Mouse (Mus musculus) midbrain, embryonic 14.5 days (tissue): ENCODE data around the gene Ina. TPM values are rescaled to one million over a fixed set of nuclear protein-coding genes. Genes with fewer than 3 reads are reported as not detected.

ENCODE experiments used
- ATAC-seq: fragments of 200-750 bp; cut with Nextera tagmentation; 2 replicates; pipeline ENCODE4 v1.8.0; 2017; ENCODE audit warnings: moderate number of reproducible peaks, moderate library complexity; ENCODE audit not compliant: low FRiP score, low TSS enrichment
- DNase-seq: peaks from one replicate; pipeline ENCODE4 v3.0.0-alpha.2; 2015
- H3K27ac ChIP-seq: fragments of 300-500 bp; sonication (generic); replicated peaks from 2 replicates; pipeline ENCODE4 v1.5.1; 2014; ENCODE audit warnings: mild to moderate bottlenecking, low read depth, low read length, moderate library complexity
- H3K27me3 ChIP-seq: fragments of 300-500 bp; sonication (generic); 2 replicates; pipeline ENCODE4 v1.6.1; 2014; ENCODE audit warnings: low read length, control low read depth, mixed read lengths; ENCODE audit not compliant: control insufficient read depth, insufficient read depth
- H3K36me3 ChIP-seq: fragments of 300-500 bp; sonication (generic); 2 replicates; pipeline ENCODE4 v1.6.1; 2014; ENCODE audit warnings: low read length, control low read depth; ENCODE audit not compliant: control insufficient read depth, insufficient read depth
- H3K4me1 ChIP-seq: fragments of 300-500 bp; sonication (generic); 2 replicates; pipeline ENCODE4 v1.6.1; 2014; ENCODE audit warnings: mild to moderate bottlenecking, antibody characterized with exemption, low read length, control low read depth; ENCODE audit not compliant: control insufficient read depth, insufficient read depth
- H3K4me2 ChIP-seq: fragments of 300-500 bp; sonication (generic); 2 replicates; pipeline ENCODE4 v1.6.1; 2014; ENCODE audit warnings: mild to moderate bottlenecking, low read length, moderate library complexity
- H3K4me3 ChIP-seq: fragments of 300-500 bp; sonication (generic); replicated peaks from 2 replicates; pipeline ENCODE4 v1.5.1; 2014; ENCODE audit warnings: low read depth, low read length
- H3K9ac ChIP-seq: fragments of 300-500 bp; sonication (generic); replicated peaks from 2 replicates; pipeline ENCODE4 v1.6.1; 2014; ENCODE audit warnings: mild to moderate bottlenecking, low read length, moderate library complexity
- H3K9me3 ChIP-seq: fragments of 300-500 bp; sonication (generic); 2 replicates; pipeline ENCODE4 v1.6.1; 2016; ENCODE audit warnings: low read length, control low read depth, mixed read lengths; ENCODE audit not compliant: control insufficient read depth
- WGBS: fragments of 180-500 bp; shearing (Covaris S2); extraction: QIAGEN DNeasy Blood & Tissue Kit; methylation state at CpG from one replicate; pipeline ENCODE4 v1.1.7; 2014; 5-methylcytosine and 5-hydroxymethylcytosine counted together
- polyA plus RNA-seq: library from polyadenylated mRNA; unstranded; fragments of >200 nt; fragmentation: Nextera tagmentation; extraction: Ambion mirVana; gene quantifications from 2 replicates; pipeline ENCODE4 v1.2.1, GENCODE M21; 2014

The Ina gene
- polyA plus RNA-seq, 1 experiment from 2014 or later: 611 TPM

DNA sequence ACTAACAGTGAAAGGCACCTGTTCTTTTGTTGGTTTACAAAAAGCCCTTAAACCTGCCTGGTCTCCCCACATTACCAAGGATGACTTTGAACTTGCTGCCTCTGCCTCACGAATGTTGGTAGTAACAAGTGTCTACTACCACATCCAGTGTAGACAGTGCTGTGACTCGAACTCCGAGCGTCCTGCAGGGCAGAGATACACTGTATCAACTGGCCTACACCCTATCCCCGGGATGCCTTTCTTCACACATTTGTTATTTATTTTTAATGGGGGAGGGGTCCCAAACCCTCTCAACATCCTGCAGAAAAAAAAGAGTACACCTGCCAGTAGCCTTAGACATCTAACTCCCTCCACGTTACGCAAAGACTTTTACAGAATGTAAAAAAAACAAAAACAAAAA, 35.3 kb downstream of the Ina start:
- Histone ChIP-seq H3K4me3 (peak overlapping the region; percentile 81), H3K9me3 (no peaks in the 10 kb centered on the region), H3K27me3 (no peaks in the 10 kb centered on the region), H3K4me2 (peak overlapping the region; percentile 62), H3K27ac (peak overlapping the region; percentile 94), H3K4me1 (peaks cover 13% of the 10 kb centered on the region), H3K36me3 (peaks cover 24% of the 10 kb centered on the region), H3K9ac (peak overlapping the region; percentile 91)
- WGBS: 7% methylated on average over 7 of the region's 7 CpGs
- ATAC-seq (no peak), DNase-seq (no peak)

GRCm38 (mm10) chr19:47050271-47051032, 36.0 kb downstream of the Ina start, which contains the start of gene Pcgf6:
TSS of gene Pcgf6 (minus strand) at chr19:47050906.
- Histone ChIP-seq H3K27me3 (no peaks in the 10 kb centered on the region), H3K9ac (peak within 1 kb of the TSS; percentile 91), H3K4me3 (peak within 1 kb of the TSS; percentile 81), H3K4me2 (peak within 1 kb of the TSS; percentile 62), H3K36me3 (peaks cover 21% of the 10 kb centered on the region), H3K27ac (peak within 1 kb of the TSS; percentile 94), H3K9me3 (no peaks in the 10 kb centered on the region), H3K4me1 (peaks cover 13% of the 10 kb centered on the region)
- ATAC-seq (peak; percentile 90), DNase-seq (peak; percentile 94)
- under 1% methylated on average over 75 of the region's 75 CpGs for WGBS

GRCm38 (mm10) chr19:47052927-47053326, 38.4 kb downstream of the Ina start:
- Histone ChIP-seq H3K4me3 (no peak overlapping the region), H3K36me3 (0 out of 2 replicates have a peak, but pooled peaks cover 3% of the 10 kb centered on the region), H3K9ac (no peak overlapping the region), H3K27ac (no peak overlapping the region), H3K4me1 (peaks cover 13% of the 10 kb centered on the region), H3K4me2 (no peak overlapping the region), H3K27me3 (no peaks in the 10 kb centered on the region), H3K9me3 (no peaks in the 10 kb centered on the region)
- DNase-seq (no peak), ATAC-seq (no peak)
- 83% methylated on average over 4 of the region's 4 CpGs for WGBS

DNA sequence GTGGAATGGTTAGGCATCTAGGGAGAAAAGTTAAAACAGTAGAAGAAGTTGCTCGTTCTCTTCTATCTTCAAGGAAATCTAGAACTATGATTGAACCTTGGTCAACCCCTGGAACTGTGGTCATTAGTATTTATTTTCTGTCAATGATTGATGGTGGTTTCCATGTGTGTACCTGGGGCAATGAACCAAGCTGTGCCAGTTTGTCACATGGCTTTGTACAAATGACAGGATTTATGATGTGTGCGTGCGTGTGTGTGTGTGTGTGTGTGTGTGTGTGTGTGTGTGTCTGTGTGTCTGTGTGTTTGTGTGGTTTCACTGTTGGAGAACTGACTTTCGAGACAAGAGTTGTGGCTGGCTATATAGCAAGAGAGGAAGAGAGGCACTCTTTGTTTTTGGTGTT, 39.0 kb downstream of the Ina start:
- Histone ChIP-seq H3K27ac (no peak overlapping the region), H3K9ac (no peak overlapping the region), H3K9me3 (no peaks in the 10 kb centered on the region), H3K27me3 (no peaks in the 10 kb centered on the region), H3K36me3 (no peaks in the 10 kb centered on the region), H3K4me2 (no peak overlapping the region), H3K4me3 (no peak overlapping the region), H3K4me1 (peaks cover 13% of the 10 kb centered on the region)
- WGBS: 91% methylated on average over 4 of the region's 4 CpGs
- ATAC-seq (no peak), DNase-seq (no peak)

DNA sequence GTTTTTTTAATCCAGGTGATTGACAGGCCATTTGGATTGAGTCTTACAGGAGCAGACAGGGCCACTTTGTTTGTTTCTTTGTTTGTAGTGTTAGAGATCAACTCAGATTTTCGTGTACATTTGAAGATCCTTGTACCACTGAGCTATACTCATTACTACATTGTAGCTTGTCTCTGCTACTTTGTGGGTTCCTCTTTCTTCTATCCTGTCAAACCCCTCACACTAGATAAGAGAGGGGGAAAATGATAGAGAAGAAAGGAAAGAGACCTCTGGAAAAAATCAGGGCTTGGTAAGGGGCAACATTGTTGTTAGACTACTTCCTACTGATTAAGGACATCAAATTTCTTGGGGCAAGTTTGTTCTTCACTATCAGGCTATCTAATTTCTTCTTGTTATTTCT, 43.2 kb downstream of the Ina start:
- ATAC-seq: no peak
- H3K4me1 ChIP-seq: no peaks in the 10 kb centered on the region
- H3K9ac ChIP-seq: no peak overlapping the region
- 71% methylated on average over 1 of the region's 1 CpGs for WGBS
- no peak overlapping the region for H3K4me3 ChIP-seq
- no peak for DNase-seq
- H3K9me3 ChIP-seq: no peaks in the 10 kb centered on the region
- H3K36me3 ChIP-seq: no peaks in the 10 kb centered on the region
- no peaks in the 10 kb centered on the region for H3K27me3 ChIP-seq
- H3K4me2 ChIP-seq: no peak overlapping the region
- no peak overlapping the region for H3K27ac ChIP-seq

DNA sequence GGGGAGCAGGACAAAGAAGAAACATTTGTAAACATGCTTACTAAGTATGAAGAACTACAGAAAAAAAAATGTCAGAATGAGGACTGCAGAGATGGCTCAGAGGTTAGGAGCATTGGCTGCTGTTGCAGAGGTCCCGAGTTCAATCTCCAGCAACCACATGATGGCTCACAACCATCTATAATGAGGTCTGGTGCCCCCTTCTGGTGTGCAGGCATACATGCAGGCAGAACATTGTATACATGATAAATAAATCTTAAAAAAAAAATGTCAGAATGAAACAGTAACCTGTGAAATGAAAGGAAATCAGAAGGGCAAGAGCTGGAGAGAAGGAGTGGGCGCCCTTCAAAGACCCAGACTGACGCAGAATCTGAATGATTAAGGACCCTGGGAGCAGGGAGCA, 51.4 kb downstream of the Ina start:
- ATAC-seq (no peak), DNase-seq (no peak)
- Histone ChIP-seq H3K9me3 (no peaks in the 10 kb centered on the region), H3K4me1 (peaks cover 8% of the 10 kb centered on the region; the same call in 1 of the 2 replicates), H3K27me3 (no peaks in the 10 kb centered on the region), H3K9ac (no peak overlapping the region), H3K4me2 (no peak overlapping the region), H3K4me3 (no peak overlapping the region), H3K27ac (no peak overlapping the region), H3K36me3 (peaks cover 3% of the 10 kb centered on the region; the same call in 1 of the 2 replicates)
- WGBS: 95% methylated on average over 3 of the region's 3 CpGs

- Histone ChIP-seq H3K9ac (peak within 1 kb of the TSS; percentile 88), H3K4me1 (peaks cover 8% of the 10 kb centered on the region; the same call in 1 of the 2 replicates), H3K36me3 (peaks cover 16% of the 10 kb centered on the region), H3K9me3 (no peaks in the 10 kb centered on the region), H3K27me3 (no peaks in the 10 kb centered on the region), H3K27ac (peak within 1 kb of the TSS; percentile 89), H3K4me3 (peak within 1 kb of the TSS; percentile 98), H3K4me2 (peak within 1 kb of the TSS; percentile 74)
- ATAC-seq (peak; percentile 84), DNase-seq (peak; percentile 98)
- WGBS: 11% methylated on average over 49 of the region's 49 CpGs
These were observed 52.8 kb downstream of the Ina start, which contains the start of gene Taf5 for GRCm38 (mm10) chr19:47067096-47067882. TSS of gene Taf5 (plus strand) at chr19:47067746.

- peak; percentile 93 for ATAC-seq
- H3K9me3 ChIP-seq: no peaks in the 10 kb centered on the region
- H3K27ac ChIP-seq: peak overlapping the region; percentile 89
- peaks cover 8% of the 10 kb centered on the region; the same call in 1 of the 2 replicates for H3K4me1 ChIP-seq
- H3K4me2 ChIP-seq: peak overlapping the region; percentile 74
- peak; percentile 88 for DNase-seq
- H3K9ac ChIP-seq: peak overlapping the region; percentile 88
- peaks cover 23% of the 10 kb centered on the region for H3K36me3 ChIP-seq
- peak overlapping the region; percentile 98 for H3K4me3 ChIP-seq
- no peaks in the 10 kb centered on the region for H3K27me3 ChIP-seq
- WGBS: under 1% methylated on average over 72 of the region's 72 CpGs
These were observed 53.6 kb downstream of the Ina start for GRCm38 (mm10) chr19:47067924-47068611.
